Mouse (Mus musculus) cerebellum, adult 11 months (tissue): ENCODE measurements around the gene Irs1.

ENCODE experiments used
- DNase-seq: peaks from one replicate; pipeline ENCODE4 v3.0.0; 2022

Irs1 gene

DNA sequence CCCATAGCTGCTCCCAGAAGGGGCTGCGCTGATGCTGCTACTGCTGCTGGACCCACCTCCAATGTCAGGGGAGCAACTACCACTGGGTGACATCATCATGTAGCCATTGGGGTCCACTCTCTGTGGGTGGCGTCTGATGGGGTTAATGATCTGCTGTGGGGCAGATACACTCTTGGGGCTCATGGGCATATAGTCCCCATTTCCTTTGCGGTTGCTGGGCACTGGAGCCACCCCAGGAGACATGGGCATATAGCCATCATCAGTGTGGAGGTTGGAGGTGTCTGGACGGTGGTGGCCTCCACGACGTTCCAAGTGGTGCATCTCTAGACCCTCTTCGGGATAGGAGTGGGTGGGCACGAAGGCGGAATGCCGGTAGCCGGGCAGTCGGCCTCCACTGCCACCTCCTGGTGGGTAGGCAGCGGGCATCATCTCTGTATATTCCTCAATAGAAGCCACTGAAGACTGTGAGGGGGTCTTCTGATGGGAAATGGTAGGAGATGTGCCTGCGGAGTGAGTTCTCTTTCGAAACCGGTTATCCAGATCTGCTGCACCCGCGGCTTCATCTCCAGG lies 2.7 kb downstream of the Irs1 start:
- no peak for DNase-seq

DNA sequence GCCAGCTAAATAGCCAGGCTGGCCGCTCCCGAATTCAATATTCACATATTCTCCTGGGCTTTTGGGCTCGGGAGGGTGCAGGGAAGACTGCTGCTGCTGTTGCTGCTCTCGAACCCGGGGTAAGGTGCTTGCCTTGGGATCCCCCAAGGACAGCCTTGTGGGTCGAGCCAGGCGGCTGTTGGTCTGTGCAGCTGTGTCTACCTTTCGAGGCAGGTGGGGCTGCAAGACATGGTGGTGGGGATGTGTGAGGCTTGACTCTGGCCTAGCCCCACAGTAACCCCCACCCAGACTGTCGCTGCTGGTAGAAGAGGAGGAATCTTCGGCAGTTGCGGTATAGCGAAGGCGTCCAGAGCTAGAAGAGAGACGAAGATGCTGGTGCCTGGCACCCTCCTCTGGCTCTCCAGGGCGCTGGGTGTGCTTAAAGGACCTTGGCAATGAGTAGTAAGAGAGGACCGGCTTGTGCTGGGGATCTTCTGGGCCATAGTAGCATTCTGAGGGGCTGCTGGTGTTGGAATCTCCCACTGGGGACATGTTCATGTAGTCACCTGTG lies 3.4 kb downstream of the Irs1 start:
- peak; percentile 27 for DNase-seq

DNA sequence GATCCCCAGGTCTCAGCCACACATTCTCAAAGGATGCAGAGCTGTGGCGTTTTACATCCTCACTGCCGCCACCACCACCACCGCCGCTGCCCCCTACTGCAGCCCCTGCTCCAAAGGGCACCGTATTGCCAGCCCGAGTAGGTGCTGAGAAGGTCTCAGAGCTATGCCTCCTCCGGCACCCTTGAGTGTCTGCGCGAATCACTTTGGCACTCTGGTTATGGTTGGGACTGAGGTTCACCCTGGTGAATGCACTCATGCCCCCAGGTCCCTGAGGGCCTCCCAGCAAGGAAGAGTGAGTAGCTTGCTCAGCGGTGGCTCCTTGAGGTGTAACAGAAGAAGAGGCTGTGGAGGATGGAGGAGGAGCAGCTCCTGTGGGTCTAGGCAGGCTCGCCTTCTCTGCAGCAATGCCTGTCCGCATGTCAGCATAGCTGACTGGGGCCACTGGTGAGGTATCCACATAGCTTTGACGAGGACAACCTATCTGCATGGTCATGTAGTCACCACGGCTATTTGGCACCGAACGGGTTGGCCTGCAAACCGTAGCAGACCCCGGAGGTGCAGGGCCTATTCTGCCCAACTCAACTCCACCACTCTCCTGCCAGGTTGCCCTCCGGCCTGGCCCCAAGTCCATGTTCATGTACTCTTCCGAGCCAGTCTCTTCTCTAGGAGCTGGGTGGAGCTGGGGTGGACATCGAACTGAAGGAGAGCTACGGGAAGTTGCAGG lies 4.0 kb downstream of the Irs1 start:
- DNase-seq, result no peak

DNA sequence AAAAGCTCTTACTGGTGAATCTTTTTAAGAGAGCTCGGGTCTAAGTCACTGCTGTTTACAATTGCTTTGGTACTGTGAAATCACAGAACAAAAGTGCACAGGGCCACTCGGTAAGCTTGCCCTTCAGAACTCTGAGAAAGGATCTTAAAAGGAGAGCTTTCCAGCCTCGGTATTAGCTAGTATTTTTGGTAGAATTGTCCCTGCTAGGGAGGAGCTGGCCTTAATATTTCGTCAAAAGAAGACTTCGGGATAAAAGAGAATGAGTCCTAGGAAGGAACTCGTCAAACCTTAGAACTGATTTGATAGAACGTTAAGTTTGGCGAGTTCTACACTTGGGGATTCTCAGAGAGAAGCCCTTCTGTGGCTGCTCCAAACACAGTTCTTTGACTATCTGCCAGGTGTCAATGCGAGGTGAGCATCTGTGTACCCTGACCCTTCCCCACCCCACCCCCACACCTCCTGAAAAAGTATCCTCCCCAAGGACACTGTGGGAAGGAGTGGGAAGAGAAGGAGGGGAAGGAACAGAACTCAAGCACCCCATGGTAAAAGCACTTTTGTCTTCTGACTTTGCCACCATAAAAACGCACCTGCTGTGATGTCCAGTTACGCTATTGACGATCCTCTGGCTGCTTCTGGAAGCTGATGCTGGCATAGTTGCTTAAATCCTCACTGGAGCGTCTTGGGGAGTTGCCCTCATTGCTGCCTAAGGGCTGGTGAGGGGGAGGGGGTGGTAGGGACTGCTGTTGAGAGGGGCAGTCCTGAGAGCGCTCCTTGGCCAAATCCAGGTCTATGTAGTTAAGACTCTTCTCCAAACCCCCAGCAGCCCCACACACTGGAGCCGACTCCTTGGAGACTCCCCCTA lies 4.8 kb downstream of the Irs1 start:
- DNase-seq, result no peak

DNA sequence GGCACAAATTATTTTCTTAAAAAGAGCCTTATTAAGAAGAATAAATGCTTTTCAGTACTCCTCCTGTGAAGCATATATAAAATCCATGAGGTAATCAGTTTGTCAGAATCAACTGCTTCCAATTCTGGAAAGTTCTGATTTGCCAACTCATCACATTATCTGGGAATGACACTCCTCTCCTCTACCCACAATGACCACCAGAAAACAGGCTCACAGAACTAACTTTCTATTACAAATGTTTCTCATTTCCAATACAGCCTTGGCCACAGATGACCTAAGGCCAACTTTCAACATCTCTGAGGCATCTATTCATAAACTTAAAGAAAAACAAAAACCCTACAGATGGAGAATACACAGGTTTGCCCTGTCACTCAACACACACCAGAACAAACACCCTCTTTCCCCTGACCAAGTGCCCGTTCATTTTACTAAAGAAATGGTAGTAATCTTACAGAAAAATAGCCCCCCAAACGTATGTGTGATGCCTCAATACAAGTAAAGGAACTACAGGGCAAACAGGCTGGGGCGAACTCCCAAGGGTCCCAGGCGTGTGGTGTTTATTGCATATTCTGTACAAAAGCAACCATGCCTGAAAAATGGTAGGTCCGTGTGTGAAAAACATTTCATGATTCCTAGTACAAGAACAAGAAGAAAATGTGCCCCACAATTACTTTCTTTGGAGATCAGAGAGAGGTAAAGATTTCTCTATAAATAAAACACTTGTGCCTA lies 5.6 kb downstream of the Irs1 start:
- no peak for DNase-seq

DNA sequence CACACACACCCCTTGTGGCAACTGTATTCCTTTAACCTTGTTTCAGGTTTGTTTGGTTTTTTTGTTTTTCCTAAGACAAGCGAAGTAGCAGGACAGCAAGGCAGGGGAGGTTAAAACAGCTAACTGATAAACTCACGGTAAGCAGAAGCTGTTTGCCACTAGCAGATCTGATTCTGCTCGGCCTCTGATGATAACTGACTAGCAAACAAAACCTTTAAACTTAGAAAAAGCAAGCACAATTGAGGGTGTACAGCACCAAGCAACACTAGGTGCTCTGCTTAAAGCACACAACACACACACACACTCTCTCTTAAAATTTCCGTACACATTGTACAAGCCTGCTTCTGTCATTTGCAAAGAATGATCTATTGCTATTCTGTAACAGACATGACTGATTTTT lies 6.8 kb downstream of the Irs1 start:
- DNase-seq, result no peak

DNA sequence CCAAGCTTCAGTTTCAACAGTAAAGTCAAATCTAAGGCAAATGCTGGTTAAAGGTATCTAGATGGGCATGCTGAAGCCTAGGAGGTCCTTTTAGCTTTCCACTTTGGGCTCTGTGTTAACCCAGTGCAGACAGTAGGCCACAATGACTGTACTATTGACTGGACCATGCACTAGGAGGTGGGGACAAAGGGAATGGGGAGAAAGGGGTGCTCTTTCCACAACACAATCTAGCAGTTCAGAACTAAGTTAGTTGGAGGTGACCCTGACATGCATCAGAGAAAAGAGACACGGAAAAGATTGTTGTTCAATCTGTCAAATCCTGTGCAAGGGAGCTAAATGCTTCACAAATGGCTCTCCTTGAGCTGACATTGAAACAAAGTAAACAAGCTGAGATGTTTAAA lies 7.3 kb downstream of the Irs1 start:
- DNase-seq, result no peak

DNA sequence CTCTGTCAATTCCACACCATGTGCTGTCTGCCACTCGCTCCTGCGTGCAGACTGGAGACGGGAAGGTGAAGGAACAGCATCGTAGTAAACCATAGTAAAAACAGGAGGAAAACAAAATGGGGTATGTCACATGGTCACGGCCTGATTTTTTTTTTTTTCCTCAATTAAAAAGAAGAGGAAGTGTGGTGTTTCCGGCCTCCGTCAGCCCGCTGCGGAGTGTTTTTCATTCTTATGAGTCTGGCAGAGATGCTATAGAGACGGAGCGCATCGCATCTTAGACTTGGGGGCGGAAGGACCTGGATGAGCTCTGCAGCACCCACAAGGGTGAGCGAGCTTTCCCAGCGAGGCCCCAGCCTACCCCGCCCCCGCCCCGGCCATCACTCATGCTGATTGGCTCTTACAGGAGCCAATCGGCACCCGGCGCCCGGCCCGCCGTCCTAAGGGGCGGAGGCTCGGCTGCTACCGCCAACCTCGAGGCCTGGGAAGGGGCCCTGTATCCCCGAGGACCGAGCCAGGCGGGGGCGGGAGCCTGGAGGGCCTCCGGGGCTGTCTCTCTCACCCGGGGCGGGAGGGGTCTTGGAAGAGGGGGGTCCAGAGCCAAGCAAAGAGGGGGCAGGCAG lies 8.1 kb downstream of the Irs1 start:
- peak; percentile 87 for DNase-seq

DNA sequence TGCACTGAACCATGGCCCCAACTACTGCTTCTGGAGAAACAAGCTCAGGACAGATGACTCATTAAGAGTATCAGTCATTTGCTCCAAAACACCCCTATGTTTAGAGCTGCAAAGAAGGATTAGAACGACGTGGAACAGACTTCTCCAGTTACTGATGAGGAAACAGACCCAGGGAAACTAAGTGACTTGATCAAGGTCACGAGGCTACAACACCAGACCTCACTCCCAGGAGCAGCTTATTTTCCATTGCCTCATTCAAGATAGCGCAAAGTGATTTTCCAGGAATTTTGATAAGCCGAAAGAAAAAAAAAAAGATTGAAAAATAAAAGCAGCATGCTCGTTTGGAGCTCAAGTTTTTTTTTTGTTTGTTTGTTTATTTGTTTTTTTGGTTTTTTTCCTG lies 9.4 kb downstream of the Irs1 start:
- DNase-seq, result no peak

DNA sequence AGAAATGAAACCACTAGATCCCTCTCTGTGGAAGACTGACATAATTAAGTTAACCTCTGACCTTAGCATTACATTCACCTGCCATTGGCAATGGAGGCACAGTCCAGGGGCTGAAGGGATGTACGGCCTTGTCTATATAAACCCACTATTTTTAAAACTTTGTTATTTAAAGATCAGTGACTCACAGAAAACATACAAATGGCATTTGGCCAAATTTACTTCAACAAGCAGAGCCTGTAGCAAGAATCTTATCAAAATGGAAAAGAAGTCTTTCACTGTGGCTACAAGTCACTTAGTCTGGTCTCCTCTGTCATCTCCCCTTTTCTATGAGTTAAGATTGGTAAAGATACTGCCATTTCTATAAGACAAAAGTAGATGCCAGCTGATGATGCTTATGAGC lies 11.4 kb downstream of the Irs1 start:
- no peak for DNase-seq

DNA sequence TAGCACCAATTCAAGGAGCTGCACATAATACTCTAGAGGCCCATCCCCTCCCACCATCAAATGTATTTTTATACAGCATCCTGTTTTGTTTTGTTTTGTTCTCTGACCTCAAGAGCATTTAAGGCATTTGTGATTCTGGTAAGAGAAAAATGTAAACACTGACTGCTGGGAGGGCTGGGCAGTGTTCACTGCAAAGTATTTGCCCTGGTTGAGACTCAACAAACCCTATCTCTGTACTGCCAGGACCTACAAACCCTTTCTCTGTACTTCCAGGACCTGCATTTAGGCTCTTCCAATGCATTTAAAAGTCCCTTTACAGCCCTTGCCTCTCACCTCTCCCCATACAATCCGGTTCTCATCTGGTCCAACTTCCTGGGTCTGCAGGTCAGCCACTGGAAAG lies 16.9 kb downstream of the Irs1 start:
- no peak for DNase-seq

DNA sequence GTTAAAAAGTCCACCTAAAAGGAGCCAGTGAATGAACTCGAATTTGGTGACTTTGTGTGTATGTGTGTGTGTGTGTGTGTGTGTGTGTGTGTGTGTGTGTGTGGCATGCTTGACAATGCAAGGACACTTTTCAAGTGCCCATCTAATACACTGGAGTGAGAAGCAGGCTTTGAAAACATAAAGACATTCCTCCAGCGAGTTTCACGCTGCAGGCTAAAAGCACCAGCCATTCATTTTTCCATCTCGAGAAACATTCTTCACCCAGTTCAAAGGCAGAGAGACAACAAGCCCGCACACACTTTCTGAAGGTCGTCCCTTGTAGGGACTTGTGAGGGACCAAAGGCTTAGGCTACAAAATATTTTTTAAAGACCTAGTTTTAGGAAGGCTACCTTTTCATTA lies 17.7 kb downstream of the Irs1 start:
- no peak for DNase-seq

DNA sequence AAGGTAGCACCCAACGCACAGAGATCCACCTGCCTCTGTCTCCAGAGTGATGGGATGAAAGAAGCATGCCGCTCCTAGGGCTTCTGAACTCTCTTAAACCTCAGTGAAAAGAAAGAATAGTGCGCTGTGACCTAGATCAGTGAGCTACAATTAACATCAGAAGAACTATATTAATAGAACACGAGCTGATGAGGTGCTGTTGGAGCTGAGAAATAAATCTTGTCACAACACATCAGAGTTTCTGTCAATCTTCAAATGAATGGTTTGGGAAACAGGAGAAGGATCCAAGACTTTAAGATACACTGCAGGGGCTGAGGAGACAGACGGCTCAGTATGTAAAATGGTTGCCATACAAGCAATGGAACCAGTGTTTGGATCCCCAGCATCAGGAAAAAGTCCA lies 19.0 kb downstream of the Irs1 start:
- no peak for DNase-seq

DNA sequence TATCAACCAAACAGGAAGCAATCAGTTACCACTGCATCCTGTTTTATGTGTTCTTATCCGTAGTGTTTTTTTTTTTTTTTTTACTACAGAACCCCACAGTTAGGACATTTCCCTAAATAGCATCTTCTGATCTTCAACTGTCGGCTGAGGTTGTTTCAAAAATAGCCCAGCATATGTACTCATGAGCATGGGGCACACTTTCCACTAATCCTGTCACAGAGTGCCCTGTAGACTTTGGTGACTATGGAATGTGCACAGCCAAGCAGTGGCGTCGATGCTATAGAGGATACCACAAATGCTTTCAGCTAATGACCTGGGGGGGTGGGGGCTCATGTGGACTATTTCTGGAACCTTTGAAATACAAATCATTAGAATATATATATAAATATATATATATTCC lies 23.7 kb downstream of the Irs1 start:
- no peak for DNase-seq

DNA sequence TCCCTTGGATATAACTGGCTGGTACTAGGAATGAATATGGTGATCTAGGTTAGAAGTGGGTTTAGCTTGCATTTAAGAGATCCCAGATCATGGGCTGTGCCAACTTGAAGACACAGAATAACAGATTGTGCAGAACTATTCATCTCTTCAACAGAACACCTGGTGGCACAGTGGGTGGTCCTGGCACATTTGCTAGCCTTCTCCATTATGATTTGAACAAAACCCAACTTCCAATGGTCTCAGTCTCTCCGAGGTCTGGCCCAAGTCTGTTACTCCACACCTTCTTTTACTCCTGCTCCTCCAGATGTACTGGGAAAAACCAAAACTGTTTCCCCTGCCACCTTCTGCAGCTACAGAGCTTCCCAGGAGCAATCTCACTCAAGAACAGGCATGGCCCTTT lies 28.9 kb downstream of the Irs1 start:
- DNase-seq, result peak; percentile 85

DNA sequence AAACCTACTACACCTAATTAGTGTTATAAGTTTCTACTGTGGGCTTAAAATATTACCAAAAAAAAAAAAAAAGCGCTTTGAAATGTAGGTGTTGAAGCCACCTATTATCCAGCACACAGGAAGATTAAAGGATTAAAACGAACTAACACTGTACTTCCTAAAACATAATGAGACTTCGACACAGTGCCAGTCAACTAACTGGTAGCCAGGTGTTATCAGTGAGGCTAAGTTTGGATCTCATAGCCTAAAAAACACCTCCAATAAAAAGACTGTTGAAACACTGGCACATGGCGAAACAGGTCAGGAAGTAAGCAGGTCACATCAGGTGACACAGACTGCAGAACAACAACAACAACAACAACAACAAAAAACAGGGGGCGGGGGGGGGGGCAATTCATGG lies 29.6 kb downstream of the Irs1 start:
- DNase-seq, result no peak

DNA sequence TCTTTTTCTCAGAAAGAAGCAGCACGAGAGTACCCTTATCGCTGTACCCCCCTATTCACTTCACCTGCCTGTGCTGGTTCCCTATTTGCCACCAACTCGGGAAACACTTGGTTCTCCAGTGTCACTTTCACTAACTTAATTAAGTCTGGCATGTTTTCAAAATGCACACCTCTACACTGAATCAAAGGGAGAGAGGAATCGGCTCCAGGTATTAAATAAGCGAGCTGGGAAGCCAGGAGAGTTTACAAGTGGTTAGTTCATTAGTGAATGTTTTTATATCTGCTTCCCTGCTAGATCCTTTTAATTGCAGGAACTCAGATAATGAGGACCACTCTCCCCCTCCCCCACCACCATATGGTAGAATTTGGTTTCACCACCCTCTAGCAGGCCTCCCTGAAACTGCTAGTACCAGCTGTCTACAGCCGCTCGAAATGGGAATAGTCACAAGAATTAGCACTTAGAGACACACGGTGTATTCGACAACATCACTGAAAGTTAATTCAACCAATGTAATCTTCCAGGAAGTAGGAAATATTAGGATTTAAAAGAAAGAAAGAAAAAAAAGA lies 30.1 kb downstream of the Irs1 start:
- peak; percentile 46 for DNase-seq

DNA sequence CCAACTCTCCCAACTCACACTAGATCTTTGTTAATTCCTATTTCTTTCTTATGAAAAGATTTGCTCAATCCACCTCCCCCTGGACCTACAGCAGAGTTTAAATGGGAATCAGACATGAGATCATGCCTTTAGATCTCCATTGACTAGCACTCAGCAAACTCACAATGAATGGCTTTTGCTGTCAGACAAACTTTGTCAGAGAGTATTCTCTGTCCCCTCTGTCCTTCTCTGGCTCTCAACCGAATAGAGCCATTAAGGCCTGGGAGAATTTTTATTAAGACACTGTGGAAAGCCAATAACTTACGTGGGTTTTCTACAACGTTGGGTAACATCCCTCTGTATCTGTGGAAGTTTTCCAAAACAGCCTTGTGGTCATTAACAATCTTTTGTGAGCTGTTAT lies 31.2 kb downstream of the Irs1 start:
- no peak for DNase-seq

DNA sequence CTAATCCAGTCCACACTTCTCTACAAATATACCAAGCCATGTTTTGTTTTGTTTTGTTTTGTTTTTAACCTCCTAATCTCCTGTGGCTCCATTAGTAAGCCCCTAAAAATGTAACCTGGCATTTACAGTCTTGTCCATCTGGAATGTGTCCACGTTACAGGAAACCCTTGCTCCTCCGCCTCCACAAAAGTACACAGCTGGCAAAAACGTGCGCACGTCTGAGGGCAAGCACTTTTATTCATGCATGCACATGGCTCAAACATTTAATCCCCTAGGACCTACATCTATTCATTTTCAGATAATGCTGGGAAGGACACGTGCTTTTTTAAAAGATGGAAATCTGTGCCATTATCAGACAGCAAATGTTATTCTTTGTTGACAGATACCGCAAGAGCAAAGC lies 32.9 kb downstream of the Irs1 start:
- no peak for DNase-seq

DNA sequence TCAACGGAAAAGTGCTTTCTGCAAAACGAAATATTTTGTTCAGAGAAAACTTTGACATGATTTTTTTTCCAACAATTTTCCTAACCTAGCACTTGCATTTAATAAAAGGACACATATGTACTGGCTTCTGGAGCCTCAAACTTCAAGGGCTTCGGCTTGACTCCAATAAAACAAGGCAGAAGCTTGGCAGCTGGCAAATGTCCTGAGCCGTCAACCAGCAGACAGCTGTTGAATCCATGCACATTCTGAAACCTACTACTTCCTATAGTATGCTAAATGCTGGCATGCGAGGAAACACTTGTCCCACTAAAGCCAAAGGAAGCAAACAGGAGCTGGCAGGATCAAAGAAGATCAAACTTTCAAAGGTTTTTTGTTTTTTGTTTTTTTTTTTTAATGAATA lies 33.8 kb downstream of the Irs1 start:
- no peak for DNase-seq

DNA sequence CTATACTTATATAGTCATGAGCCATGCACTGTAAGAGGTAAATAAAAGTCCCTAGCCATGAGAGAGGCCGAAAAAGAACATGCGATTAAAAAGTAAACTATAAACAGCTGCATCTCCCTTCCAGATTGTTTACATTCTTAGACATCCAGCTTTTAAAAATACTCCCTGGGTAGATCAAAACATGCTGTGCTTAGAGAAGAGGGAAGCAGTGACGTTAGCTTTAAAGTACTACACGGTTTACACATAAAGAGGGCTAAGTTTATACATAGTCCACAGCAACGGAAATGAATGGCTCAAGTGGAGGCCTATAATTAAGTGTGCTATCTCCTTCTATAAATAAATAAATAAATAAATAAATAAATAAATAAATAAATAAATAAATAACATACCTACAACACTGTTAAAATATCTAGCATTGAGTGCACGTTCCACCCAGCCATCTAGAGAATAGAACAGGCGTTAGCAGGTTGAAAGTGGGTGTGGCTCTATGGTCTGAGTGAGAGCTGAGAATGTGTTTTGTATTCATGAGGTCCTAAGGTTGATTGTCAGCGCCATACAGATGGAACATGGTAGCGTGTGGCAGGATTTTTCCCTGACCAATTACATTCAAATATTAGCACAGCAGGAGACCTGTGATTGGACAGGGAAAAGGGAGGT lies 37.3 kb downstream of the Irs1 start:
- DNase-seq, result no peak
